Mouse (Mus musculus): ENCODE results near the gene Ngf.

DNA sequence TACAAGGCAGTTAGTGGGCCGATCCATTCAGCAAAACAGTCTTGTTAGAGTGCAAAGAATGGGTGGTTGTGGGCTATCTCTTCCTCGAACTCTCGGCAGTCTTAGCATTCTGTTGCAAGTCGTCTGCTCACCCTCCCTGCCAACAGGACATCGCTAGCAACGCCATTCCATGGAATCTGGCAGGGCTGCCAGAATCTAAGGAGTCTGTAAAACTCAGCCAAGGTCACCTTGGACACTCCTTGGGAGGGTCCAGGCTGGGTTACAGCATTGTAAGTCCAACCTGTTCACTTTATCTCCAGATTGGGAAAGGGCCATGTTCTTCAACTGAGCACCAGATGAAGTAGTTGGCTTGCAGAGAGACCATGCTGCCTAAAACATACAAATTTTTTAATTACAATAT lies 29.2 kb downstream of the Ngf start:
- TF ChIP-seq CTCF (conservative IDR thresholded peaks at IDR 0.05; ENCODE audit: low read length) (no peak), NANOG (IDR thresholded peaks at IDR 0.05; ENCODE audit: borderline replicate concordance, low read length) (no peak)

All from E14TG2a.4 (cell line).